Mouse (Mus musculus): Measurements from ENCODE around the gene Ksr1. TPM values are rescaled to one million over a fixed set of nuclear protein-coding genes. Genes with fewer than 3 reads are reported as not detected.

Gene Ksr1
- polyA plus RNA-seq, 2 experiments = 1.7 to 4.0 TPM

DNA sequence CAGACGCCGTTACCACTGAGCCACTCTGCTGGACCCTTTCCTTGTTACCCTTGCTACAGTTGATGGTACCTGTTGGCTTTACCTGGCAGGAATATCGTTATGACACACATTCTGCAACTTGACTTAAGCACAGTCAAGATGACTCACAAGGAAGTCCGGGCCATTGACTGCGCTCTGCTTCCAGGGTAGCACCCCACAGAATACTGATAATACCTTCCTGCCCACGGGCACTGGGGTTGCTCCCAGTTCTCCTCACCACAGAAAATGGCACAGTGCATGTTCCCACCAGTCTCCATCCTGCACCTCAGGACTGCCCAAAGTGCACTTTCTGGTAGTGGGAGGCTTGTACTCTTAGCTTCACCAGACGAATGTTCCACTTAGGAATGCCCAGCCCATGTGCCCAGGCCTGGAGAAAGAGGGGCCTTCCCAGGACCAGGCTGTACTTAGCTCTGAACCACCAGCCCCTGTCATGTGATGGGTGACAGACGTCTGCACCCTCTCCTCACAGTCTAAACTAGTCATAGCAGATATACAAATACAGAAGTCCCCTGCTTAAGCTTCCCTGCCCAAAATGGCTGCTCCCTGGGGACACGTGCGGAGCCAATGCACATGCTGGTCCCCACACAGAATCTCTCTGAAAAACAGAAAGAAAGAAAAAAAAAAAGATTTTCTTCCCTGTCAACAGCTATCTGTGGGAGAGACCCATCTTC is 52.1 kb downstream of the Ksr1 start:
- no peaks in the 10 kb centered on the region for H3K9me3 ChIP-seq (ENCODE audit: control insufficient read depth, low read length)
- H3K9ac ChIP-seq (replicated peaks) = no peak overlapping the region
- H3K4me2 ChIP-seq (ENCODE audit: low read depth) = no peak overlapping the region
- peaks cover 0 to 5% of the 10 kb centered on the region in 2 experiments; a peak in 1 of 4 replicates for H3K4me1 ChIP-seq (replicated peaks; ENCODE audit: control insufficient read depth in 2 of 2, insufficient read depth in 2 of 2, low read length in 1 of 2)
- DNase-seq (ENCODE audit: low read depth in 3 of 3, low spot score in 3 of 3) (no peak), ATAC-seq (ENCODE audit: insufficient read depth) (no peak)
- no peaks in the 10 kb centered on the region for H3K36me3 ChIP-seq (replicated peaks; ENCODE audit: control insufficient read depth, insufficient read depth, low read depth)
- no peak overlapping the region for H3K4me3 ChIP-seq (ENCODE audit: insufficient read depth in 1 of 2, low read depth in 2 of 2, low read length in 2 of 2)
- no peak overlapping the region for H3K27ac ChIP-seq
- 63% methylated on average over 10 of the region's 10 CpGs for WGBS (ENCODE audit: insufficient replicate concordance)
- TF ChIP-seq EP300 (IDR thresholded peaks at IDR 0.05; ENCODE audit: low read depth) (no peak), CTCF (IDR thresholded peaks at IDR 0.05; ENCODE audit: low read depth) (no peak)
- no peaks in the 10 kb centered on the region for H3K27me3 ChIP-seq (ENCODE audit: control insufficient read depth, insufficient read depth, low read length)

GRCm38 (mm10) chr11:79093386-79093906 is 52.8 kb downstream of the Ksr1 start:
- no peaks in the 10 kb centered on the region for H3K27me3 ChIP-seq (ENCODE audit: control insufficient read depth, insufficient read depth, low read length)
- no peaks in the 10 kb centered on the region for H3K9me3 ChIP-seq (ENCODE audit: control insufficient read depth, low read length)
- H3K36me3 ChIP-seq (replicated peaks; ENCODE audit: control insufficient read depth, insufficient read depth, low read depth) = no peaks in the 10 kb centered on the region
- no peak for TF ChIP-seq EP300 (IDR thresholded peaks at IDR 0.05; ENCODE audit: low read depth)
- TF ChIP-seq CTCF (IDR thresholded peaks at IDR 0.05; ENCODE audit: low read depth) = no peak
- H3K9ac ChIP-seq (replicated peaks) = no peak overlapping the region
- H3K4me1 ChIP-seq (replicated peaks; ENCODE audit: control insufficient read depth in 2 of 2, insufficient read depth in 2 of 2, low read length in 1 of 2) = peaks cover 0 to 4% of the 10 kb centered on the region in 2 experiments; a peak in 2 of 4 replicates
- WGBS (ENCODE audit: insufficient replicate concordance) = 57% methylated on average over 15 of the region's 15 CpGs
- H3K27ac ChIP-seq = no peak overlapping the region
- DNase-seq (ENCODE audit: low read depth in 3 of 3, low spot score in 3 of 3) = no peak
- no peak for ATAC-seq (ENCODE audit: insufficient read depth)
- H3K4me3 ChIP-seq (ENCODE audit: insufficient read depth in 1 of 2, low read depth in 2 of 2, low read length in 2 of 2) = no peak overlapping the region
- H3K4me2 ChIP-seq (ENCODE audit: low read depth) = no peak overlapping the region

DNA sequence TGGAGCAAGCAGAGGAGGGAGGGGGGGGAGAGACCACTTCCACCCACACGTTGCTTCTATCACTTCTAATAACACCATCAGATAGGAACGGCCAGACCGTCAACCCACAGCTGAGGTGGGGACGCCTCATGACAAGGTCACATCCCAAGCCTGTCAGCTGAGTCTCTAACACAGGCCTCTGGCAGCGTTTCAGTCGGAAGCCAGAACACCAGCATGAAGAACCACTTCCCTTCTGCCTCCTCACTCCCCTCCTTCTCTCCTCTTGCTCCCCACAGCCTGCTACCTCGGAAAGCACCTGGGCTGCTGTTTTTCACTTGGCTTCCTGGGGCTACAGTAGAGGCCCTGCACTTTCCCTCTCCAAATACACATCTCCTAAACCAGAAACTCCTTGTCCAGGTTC is 53.4 kb downstream of the Ksr1 start:
- no peak overlapping the region for H3K4me2 ChIP-seq (ENCODE audit: low read depth)
- no peak overlapping the region for H3K27ac ChIP-seq
- H3K4me1 ChIP-seq (replicated peaks; ENCODE audit: control insufficient read depth in 2 of 2, insufficient read depth in 2 of 2, low read length in 1 of 2) = peaks cover 0 to 2% of the 10 kb centered on the region in 2 experiments; a peak in 2 of 4 replicates
- H3K27me3 ChIP-seq (ENCODE audit: control insufficient read depth, insufficient read depth, low read length) = no peaks in the 10 kb centered on the region
- WGBS (ENCODE audit: insufficient replicate concordance) = 21% methylated on average over 7 of the region's 7 CpGs
- no peaks in the 10 kb centered on the region for H3K9me3 ChIP-seq (ENCODE audit: control insufficient read depth, low read length)
- TF ChIP-seq EP300 (IDR thresholded peaks at IDR 0.05; ENCODE audit: low read depth) (no peak), CTCF (IDR thresholded peaks at IDR 0.05; ENCODE audit: low read depth) (no peak)
- no peak for DNase-seq (ENCODE audit: low read depth in 3 of 3, low spot score in 3 of 3)
- no peak for ATAC-seq (ENCODE audit: insufficient read depth)
- no peaks in the 10 kb centered on the region for H3K36me3 ChIP-seq (replicated peaks; ENCODE audit: control insufficient read depth, insufficient read depth, low read depth)
- no peak overlapping the region for H3K9ac ChIP-seq (replicated peaks)
- no peak overlapping the region for H3K4me3 ChIP-seq (ENCODE audit: insufficient read depth in 1 of 2, low read depth in 2 of 2, low read length in 2 of 2)

- DNase-seq (ENCODE audit: low read depth in 3 of 3, low spot score in 3 of 3) = no peak
- WGBS (ENCODE audit: insufficient replicate concordance) = 61% methylated on average over 6 of the region's 6 CpGs
These were observed 54.0 kb downstream of the Ksr1 start for GRCm38 (mm10) chr11:79092245-79092644.

GRCm38 (mm10) chr11:79089756-79090155 is 56.5 kb downstream of the Ksr1 start:
- TF ChIP-seq EP300 (IDR thresholded peaks at IDR 0.05; ENCODE audit: low read depth) (no peak), CTCF (IDR thresholded peaks at IDR 0.05; ENCODE audit: low read depth) (no peak)
- no peak for DNase-seq (ENCODE audit: low read depth in 3 of 3, low spot score in 3 of 3)
- no peaks in the 10 kb centered on the region for H3K9me3 ChIP-seq (ENCODE audit: control insufficient read depth, low read length)
- no peak overlapping the region for H3K27ac ChIP-seq
- no peaks in the 10 kb centered on the region for H3K36me3 ChIP-seq (replicated peaks; ENCODE audit: control insufficient read depth, insufficient read depth, low read depth)
- peaks cover 0 to 13% of the 10 kb centered on the region in 2 experiments; a peak in 3 of 4 replicates for H3K4me1 ChIP-seq (replicated peaks; ENCODE audit: control insufficient read depth in 2 of 2, insufficient read depth in 2 of 2, low read length in 1 of 2)
- no peaks in the 10 kb centered on the region for H3K27me3 ChIP-seq (ENCODE audit: control insufficient read depth, insufficient read depth, low read length)
- 64% methylated on average over 1 of the region's 1 CpGs for WGBS (ENCODE audit: insufficient replicate concordance)
- H3K9ac ChIP-seq (replicated peaks) = no peak overlapping the region
- ATAC-seq (ENCODE audit: insufficient read depth) = no peak
- no peak overlapping the region for H3K4me2 ChIP-seq (ENCODE audit: low read depth)
- H3K4me3 ChIP-seq (ENCODE audit: insufficient read depth in 1 of 2, low read depth in 2 of 2, low read length in 2 of 2) = no peak overlapping the region

More at GRCm38 (mm10) chr11:79092245-79092644, 54.0 kb downstream of the Ksr1 start:
- H3K27me3 ChIP-seq (ENCODE audit: control insufficient read depth, insufficient read depth, low read length) = no peaks in the 10 kb centered on the region
- H3K36me3 ChIP-seq (replicated peaks; ENCODE audit: control insufficient read depth, insufficient read depth, low read depth) = no peaks in the 10 kb centered on the region
- ATAC-seq (ENCODE audit: insufficient read depth) = no peak
- H3K4me2 ChIP-seq (ENCODE audit: low read depth) = no peak overlapping the region
- peaks cover 0 to 4% of the 10 kb centered on the region in 2 experiments; a peak in 2 of 4 replicates for H3K4me1 ChIP-seq (replicated peaks; ENCODE audit: control insufficient read depth in 2 of 2, insufficient read depth in 2 of 2, low read length in 1 of 2)
- no peak overlapping the region for H3K27ac ChIP-seq
- H3K9ac ChIP-seq (replicated peaks) = no peak overlapping the region
- no peak overlapping the region for H3K4me3 ChIP-seq (ENCODE audit: insufficient read depth in 1 of 2, low read depth in 2 of 2, low read length in 2 of 2)
- TF ChIP-seq CTCF (IDR thresholded peaks at IDR 0.05; ENCODE audit: low read depth) = no peak
- no peak for TF ChIP-seq EP300 (IDR thresholded peaks at IDR 0.05; ENCODE audit: low read depth)
- no peaks in the 10 kb centered on the region for H3K9me3 ChIP-seq (ENCODE audit: control insufficient read depth, low read length)

Measured in liver, embryonic 14.5 days (tissue).